ENCODE assay signal across 8 mouse cellular contexts in the genomic region with DNA sequence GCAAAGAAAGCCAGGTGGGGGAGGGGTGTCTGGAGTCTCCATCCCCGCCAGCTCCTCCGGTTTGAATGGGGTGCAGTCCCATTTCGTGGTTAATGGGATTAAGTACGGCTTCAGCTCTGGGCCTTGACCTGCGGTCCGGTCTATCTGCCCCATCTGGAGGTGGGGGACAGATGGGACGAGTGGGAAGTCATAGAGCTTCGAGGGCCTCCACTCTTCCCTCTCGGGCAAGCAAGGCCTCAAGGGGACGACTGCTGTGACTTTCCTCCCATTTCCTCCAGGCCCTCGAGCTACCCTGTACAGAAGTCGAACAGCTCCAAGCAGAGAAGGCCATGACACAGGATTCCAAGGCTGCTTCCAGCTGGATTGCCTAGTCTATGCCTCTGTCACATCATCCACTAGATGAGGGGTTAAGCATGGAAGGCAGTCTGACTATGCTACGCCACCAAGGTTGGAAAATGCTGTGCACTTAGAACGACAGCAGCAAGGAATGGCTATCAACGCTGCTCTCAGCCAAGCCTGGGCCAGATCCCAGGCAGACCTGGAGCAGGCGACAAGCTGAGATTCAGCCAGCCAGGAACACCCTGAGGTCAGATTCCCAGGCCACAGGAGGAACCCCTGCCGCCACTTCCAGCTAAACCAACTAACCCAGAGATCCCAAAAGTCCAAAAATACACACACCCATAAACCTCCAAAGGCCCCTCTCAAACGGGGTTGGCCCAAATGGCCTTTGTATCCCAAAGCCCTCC. TPM values are rescaled to one million over a fixed set of nuclear protein-coding genes. Genes with fewer than 3 reads are reported as not detected.
A peak's percentile ranks its signal among the peaks of the same experiment; 100 is the strongest.
DNase-seq lines count a peak whose midpoint lies in the region; ATAC-seq and TF ChIP-seq lines count a peak whose summit lies in the region.

No protein-coding gene starts in this region.

- no peaks in the 10 kb centered on the region for H3K27me3 ChIP-seq in hindbrain, embryonic 15.5 days
- H3K27me3 ChIP-seq in liver, embryonic 12.5 days (replicated peaks): peaks cover 92% of the 10 kb centered on the region
- H3K27me3 ChIP-seq in neural tube, embryonic 11.5 days (ENCODE audit: control insufficient read depth, insufficient read depth, low read length): no peaks in the 10 kb centered on the region

- intact Hi-C loops in gastrocnemius, adult 2 months (cut with DNase I): no loop called here

- H3K4me3 ChIP-seq in gastrocnemius, adult 2 months: peak overlapping the region; percentile 99
- H3K4me3 ChIP-seq in hindbrain, embryonic 15.5 days: peak overlapping the region; percentile 91
- H3K4me3 ChIP-seq in liver, embryonic 12.5 days: peak overlapping the region; percentile 63
- H3K4me3 ChIP-seq in neural tube, embryonic 11.5 days (ENCODE audit: low read depth, low read length): peak overlapping the region; percentile 98

- TF ChIP-seq CTCF in gastrocnemius, adult 2 months (IDR thresholded peaks at IDR 0.05): no peak

- no peaks in the 10 kb centered on the region for H3K36me3 ChIP-seq in hindbrain, embryonic 15.5 days
- no peaks in the 10 kb centered on the region for H3K36me3 ChIP-seq in liver, embryonic 12.5 days
- H3K36me3 ChIP-seq in neural tube, embryonic 11.5 days (ENCODE audit: control insufficient read depth, insufficient read depth, low read length): no peaks in the 10 kb centered on the region

- H3K4me1 ChIP-seq in hindbrain, embryonic 15.5 days (replicated peaks): peaks cover 50% of the 10 kb centered on the region
- peaks cover 66% of the 10 kb centered on the region for H3K4me1 ChIP-seq in liver, embryonic 12.5 days
- peaks cover 27% of the 10 kb centered on the region for H3K4me1 ChIP-seq in neural tube, embryonic 11.5 days (ENCODE audit: control insufficient read depth, insufficient read depth, low read length)

- peak; percentile 51 for DNase-seq in cerebellum, adult 11 months
- no peak for DNase-seq in cerebellum, postnatal 4 days (ENCODE audit: low spot score in 2 of 2)
- DNase-seq in cerebellum, adult 8-10 months: peak; percentile 51
- DNase-seq in gastrocnemius, adult 2 months: peak; percentile 86
- DNase-seq in neural tube, embryonic 11.5 days (ENCODE audit: low spot score): peak; percentile 53
- DNase-seq in spleen, postnatal 4 days (ENCODE audit: low spot score in 2 of 2): no peak

- no peaks in the 10 kb centered on the region for H3K9me3 ChIP-seq in hindbrain, embryonic 15.5 days
- H3K9me3 ChIP-seq in liver, embryonic 12.5 days (replicated peaks): no peaks in the 10 kb centered on the region
- H3K9me3 ChIP-seq in neural tube, embryonic 11.5 days (ENCODE audit: control insufficient read depth, low read length): no peaks in the 10 kb centered on the region

- 2% methylated on average over 18 of the region's 18 CpGs for WGBS in hindbrain, embryonic 15.5 days
- WGBS in liver, embryonic 12.5 days (ENCODE audit: insufficient replicate concordance): 19% methylated on average over 18 of the region's 18 CpGs
- WGBS in neural tube, embryonic 11.5 days: 3% methylated on average over 18 of the region's 18 CpGs

- H3K4me2 ChIP-seq in hindbrain, embryonic 15.5 days: peak overlapping the region; percentile 96
- H3K4me2 ChIP-seq in liver, embryonic 12.5 days: peak overlapping the region; percentile 79
- peak overlapping the region; percentile 96 for H3K4me2 ChIP-seq in neural tube, embryonic 11.5 days (ENCODE audit: low read depth)

- ATAC-seq in hindbrain, embryonic 15.5 days (ENCODE audit: low FRiP score, low read depth): no peak
- no peak for ATAC-seq in liver, embryonic 12.5 days
- no peak for ATAC-seq in neural tube, embryonic 11.5 days (ENCODE audit: insufficient read depth, low FRiP score, low TSS enrichment)

- H3K9ac ChIP-seq in hindbrain, embryonic 15.5 days: peak overlapping the region; percentile 100
- H3K9ac ChIP-seq in liver, embryonic 12.5 days: peak overlapping the region; percentile 75
- peak overlapping the region; percentile 100 for H3K9ac ChIP-seq in neural tube, embryonic 11.5 days (ENCODE audit: low read length)

- peak overlapping the region; percentile 100 for H3K27ac ChIP-seq in gastrocnemius, adult 2 months
- H3K27ac ChIP-seq in hindbrain, embryonic 15.5 days (replicated peaks): peak overlapping the region; percentile 100
- 0 out of 2 replicates have a peak overlapping the region, but pooled peaks have one; percentile 8 for H3K27ac ChIP-seq in liver, embryonic 12.5 days
- H3K27ac ChIP-seq in neural tube, embryonic 11.5 days (ENCODE audit: low read depth, low read length): peak overlapping the region; percentile 100

RNA-seq across cellular contexts. Expression of gene Tnrc18, which starts 4.3 kb away (rescaled TPM):
- 10 to 100 TPM; 31.5 to 32.0 TPM for total RNA-seq in gastrocnemius, adult 2 months (2021)
- 32.7 and 33.8 TPM in 2 replicates for polyA plus RNA-seq in hindbrain, embryonic 15.5 days (2015; fragmentation: Nextera tagmentation; extraction: Ambion mirVana)
- 8.8 and 8.9 TPM in 2 replicates for polyA plus RNA-seq in liver, embryonic 12.5 days (2016; fragmentation: Nextera tagmentation; extraction: Ambion mirVana)
- polyA plus RNA-seq in neural tube, embryonic 11.5 days (2014; fragmentation: Nextera tagmentation; extraction: Ambion mirVana): 32.5 and 34.7 TPM in 2 replicates

Comparison
In these comparisons a context has a peak if more than half of its experiments do, and no peak if none do; other contexts are left out.
1. DNase-seq: peak in cerebellum, adult 11 months (single experiment), cerebellum, adult 8-10 months (single experiment), gastrocnemius, adult 2 months (single experiment) and neural tube, embryonic 11.5 days (single experiment); none in cerebellum, postnatal 4 days (0 of 2) and spleen, postnatal 4 days (0 of 2).
2. H3K27ac ChIP-seq: peak in every context shown above with its lines; median percentile 100 in gastrocnemius, adult 2 months; 100 in hindbrain, embryonic 15.5 days; 100 in neural tube, embryonic 11.5 days; 8 in liver, embryonic 12.5 days.
3. Peak in every context shown above with its lines, with median percentiles within 50 percentile points of each other: H3K4me3 ChIP-seq, H3K4me2 ChIP-seq and H3K9ac ChIP-seq.